Mouse (Mus musculus) spleen, adult 2 months (tissue): ENCODE results near the gene Glp1r.

Experiments used
- CTCF ChIP-seq: fragments of 200-500 bp; IDR thresholded peaks from 2 replicates; pipeline ENCODE4 v1.5.1; 2011; ENCODE audit warnings: mild to moderate bottlenecking, inconsistent platforms; ENCODE audit not compliant: insufficient read depth, insufficient read length, insufficient replicate concordance; ENCODE audit errors: extremely low read depth
- POLR2A ChIP-seq: fragments of 200-500 bp; IDR thresholded peaks from 2 replicates; pipeline ENCODE4 v1.6.1; 2011; ENCODE audit warnings: low read depth, low read length, inconsistent platforms

DNA sequence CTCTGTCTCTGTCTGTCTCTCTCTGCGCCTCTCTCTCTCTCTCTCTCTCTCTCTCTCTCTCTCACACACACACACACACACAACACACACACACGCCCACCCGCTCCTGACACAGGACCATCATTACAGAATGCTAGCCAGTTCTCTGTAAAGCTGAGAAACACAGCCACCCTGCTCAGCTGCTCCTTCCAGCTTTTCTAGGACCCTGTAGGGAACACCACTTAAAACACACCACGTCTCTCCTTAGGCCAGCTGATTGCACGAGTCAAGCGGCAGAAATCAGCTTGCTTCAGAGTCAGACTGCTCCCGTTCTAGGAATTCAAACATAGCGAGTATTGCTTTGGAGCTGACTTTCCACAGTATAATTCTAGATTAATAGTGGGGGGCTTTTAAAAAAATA lies 35.3 kb upstream of the Glp1r start:
- TF ChIP-seq CTCF (no peak), POLR2A (no peak)
